Comparison of ENCODE assay signal across 19 mouse cellular contexts in the genomic region with DNA sequence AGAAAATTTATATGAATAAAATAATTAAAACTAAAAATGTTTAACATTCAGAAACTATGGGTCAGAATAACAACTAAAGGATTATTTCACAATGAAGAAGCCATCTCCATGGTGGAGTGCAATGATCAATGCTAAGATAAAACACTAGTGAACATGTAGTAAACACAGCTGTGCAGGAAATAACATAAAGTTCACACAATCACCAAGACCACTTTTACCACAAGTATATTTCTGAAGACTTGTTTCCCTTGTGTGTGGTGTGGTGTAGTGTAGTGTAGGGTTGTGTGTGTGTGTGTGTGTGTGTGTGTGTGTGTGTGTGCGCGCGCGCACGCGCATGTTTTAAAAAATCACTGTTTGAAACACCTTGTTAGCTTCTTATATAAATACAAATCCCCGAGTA.
DNase-seq lines count a peak whose midpoint lies in the region; ATAC-seq lines count a peak whose summit lies in the region.
"Had no signal": no experiment of that assay in that cellular context is flagged by ENCODE, and none has a peak within 500 bp of the region (broad histone marks: within the 10 kb centered on the region; RNA-seq: fewer than 3 reads in every experiment).

No protein-coding gene starts in this region.

- no peak for ATAC-seq in neural tube, embryonic 13.5 days (ENCODE audit: low read depth)
- ATAC-seq in forebrain, embryonic 13.5 days, result no peak
- no peak for ATAC-seq in neural tube, embryonic 15.5 days (ENCODE audit: low FRiP score)

- H3K27ac ChIP-seq in neural tube, embryonic 13.5 days (replicated peaks), result peak overlapping the region; percentile 63
- peak overlapping the region; percentile 21; the same call in 1 of the 2 replicates for H3K27ac ChIP-seq in forebrain, embryonic 13.5 days
- 0 out of 2 replicates have a peak overlapping the region, but pooled peaks have one; percentile 23 for H3K27ac ChIP-seq in neural tube, embryonic 15.5 days (replicated peaks)
- H3K27ac ChIP-seq: heart, embryonic 10.5 days; limb, embryonic 15.5 days; neural tube, embryonic 12.5 days had no signal

- no peaks in the 10 kb centered on the region for H3K36me3 ChIP-seq in neural tube, embryonic 13.5 days
- no peaks in the 10 kb centered on the region for H3K36me3 ChIP-seq in forebrain, embryonic 13.5 days (ENCODE audit: poor library complexity, severe bottlenecking)
- no peaks in the 10 kb centered on the region for H3K36me3 ChIP-seq in neural tube, embryonic 15.5 days
- H3K36me3 ChIP-seq: heart, embryonic 10.5 days; limb, embryonic 15.5 days; neural tube, embryonic 12.5 days had no signal

- H3K4me2 ChIP-seq in neural tube, embryonic 13.5 days, result no peak overlapping the region
- no peak overlapping the region for H3K4me2 ChIP-seq in forebrain, embryonic 13.5 days
- H3K4me2 ChIP-seq in neural tube, embryonic 15.5 days, result no peak overlapping the region
- H3K4me2 ChIP-seq: limb, embryonic 15.5 days; neural tube, embryonic 12.5 days had no signal

- H3K27me3 ChIP-seq in neural tube, embryonic 13.5 days, result no peaks in the 10 kb centered on the region
- no peaks in the 10 kb centered on the region for H3K27me3 ChIP-seq in forebrain, embryonic 13.5 days
- H3K27me3 ChIP-seq in neural tube, embryonic 15.5 days (replicated peaks), result no peaks in the 10 kb centered on the region
- H3K27me3 ChIP-seq: limb, embryonic 15.5 days; neural tube, embryonic 12.5 days had no signal

- no peaks in the 10 kb centered on the region for H3K9me3 ChIP-seq in neural tube, embryonic 13.5 days
- no peaks in the 10 kb centered on the region for H3K9me3 ChIP-seq in forebrain, embryonic 13.5 days (replicated peaks)
- no peaks in the 10 kb centered on the region for H3K9me3 ChIP-seq in neural tube, embryonic 15.5 days (replicated peaks)
- H3K9me3 ChIP-seq: heart, embryonic 10.5 days; limb, embryonic 15.5 days; neural tube, embryonic 12.5 days had no signal

- no peak for DNase-seq in neural tube, embryonic 10.5 days (ENCODE audit: extremely low spot score, low spot score)
- DNase-seq in urinary bladder, postnatal 14 days (ENCODE audit: low spot score), result no peak
- DNase-seq in embryo, embryonic 9.5 days (ENCODE audit: extremely low spot score), result no peak
- DNase-seq in cerebellum, postnatal 4 days (ENCODE audit: low spot score in 2 of 2), result no peak
- DNase-seq: adrenal gland, postnatal 25 days; cerebellum, adult 18-20 months; cerebellum, postnatal 36 days; gastrocnemius, postnatal 36 days; heart, postnatal 10 days; kidney, adult 2 months; kidney, postnatal 36 days; right cerebral cortex, postnatal 25 days had no signal

- 84% methylated on average over 7 of the region's 7 CpGs for WGBS in neural tube, embryonic 13.5 days
- WGBS in forebrain, embryonic 13.5 days, result 88% methylated on average over 7 of the region's 7 CpGs
- 92% methylated on average over 7 of the region's 7 CpGs for WGBS in neural tube, embryonic 15.5 days

- H3K4me1 ChIP-seq in neural tube, embryonic 13.5 days (replicated peaks), result peaks cover 13% of the 10 kb centered on the region
- H3K4me1 ChIP-seq in forebrain, embryonic 13.5 days, result peaks cover 17% of the 10 kb centered on the region
- peaks cover 8% of the 10 kb centered on the region for H3K4me1 ChIP-seq in neural tube, embryonic 15.5 days
- H3K4me1 ChIP-seq: limb, embryonic 15.5 days; neural tube, embryonic 12.5 days had no signal

- H3K9ac ChIP-seq in neural tube, embryonic 13.5 days, result no peak overlapping the region
- H3K9ac ChIP-seq in forebrain, embryonic 13.5 days, result no peak overlapping the region
- H3K9ac ChIP-seq in neural tube, embryonic 15.5 days (replicated peaks), result no peak overlapping the region
- H3K9ac ChIP-seq: limb, embryonic 15.5 days; neural tube, embryonic 12.5 days had no signal

- no peak overlapping the region for H3K4me3 ChIP-seq in neural tube, embryonic 13.5 days
- no peak overlapping the region for H3K4me3 ChIP-seq in forebrain, embryonic 13.5 days
- H3K4me3 ChIP-seq in neural tube, embryonic 15.5 days (replicated peaks), result no peak overlapping the region
- H3K4me3 ChIP-seq: erythroblast, embryonic 14.5 days; heart, embryonic 10.5 days; limb, embryonic 15.5 days; neural tube, embryonic 12.5 days had no signal
